Mouse (Mus musculus) right cerebral cortex, postnatal 25 days (tissue): Measurements from ENCODE around the gene Ankrd6.

Source experiments
- DNase-seq: peaks from one replicate; pipeline ENCODE4 v3.0.0; 2022

Gene Ankrd6

DNA sequence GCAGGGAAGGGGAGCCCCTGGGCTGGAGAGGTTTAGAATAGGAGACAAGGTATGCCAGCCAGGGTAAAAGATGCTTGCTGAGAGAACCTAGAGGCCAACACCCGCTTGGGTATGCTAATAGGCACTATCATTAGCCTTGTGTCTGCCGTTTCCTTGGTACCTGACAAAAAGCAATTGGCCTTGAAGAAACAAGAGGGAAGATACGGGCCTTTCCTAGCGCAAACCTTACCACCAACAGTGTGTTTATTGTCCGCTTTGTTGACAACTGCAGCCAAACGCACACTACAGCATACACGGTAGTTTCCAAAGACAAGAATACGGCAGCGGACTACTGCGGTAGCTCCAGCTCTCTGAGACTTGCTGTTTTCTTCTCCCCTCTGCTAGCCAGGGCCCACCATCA lies 59.3 kb downstream of the Ankrd6 start:
- no peak for DNase-seq

DNA sequence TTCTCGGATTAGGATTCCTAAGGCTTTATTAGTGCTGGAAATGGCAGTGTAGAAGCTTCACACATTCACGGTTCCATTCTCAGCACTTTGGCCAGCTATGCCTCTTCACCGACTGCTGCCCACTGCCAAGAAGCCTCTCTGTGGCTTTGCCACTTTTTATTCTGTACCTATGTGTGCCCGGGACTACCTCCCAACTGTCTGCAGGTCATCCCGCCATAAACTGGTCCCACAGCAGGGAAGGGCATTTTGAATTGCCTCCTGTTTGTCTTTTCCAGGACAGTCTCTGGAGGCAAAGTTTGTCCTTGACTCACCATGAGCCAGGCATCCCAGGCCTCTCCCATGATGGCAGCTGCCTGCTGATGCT lies 59.9 kb downstream of the Ankrd6 start:
- no peak for DNase-seq

DNA sequence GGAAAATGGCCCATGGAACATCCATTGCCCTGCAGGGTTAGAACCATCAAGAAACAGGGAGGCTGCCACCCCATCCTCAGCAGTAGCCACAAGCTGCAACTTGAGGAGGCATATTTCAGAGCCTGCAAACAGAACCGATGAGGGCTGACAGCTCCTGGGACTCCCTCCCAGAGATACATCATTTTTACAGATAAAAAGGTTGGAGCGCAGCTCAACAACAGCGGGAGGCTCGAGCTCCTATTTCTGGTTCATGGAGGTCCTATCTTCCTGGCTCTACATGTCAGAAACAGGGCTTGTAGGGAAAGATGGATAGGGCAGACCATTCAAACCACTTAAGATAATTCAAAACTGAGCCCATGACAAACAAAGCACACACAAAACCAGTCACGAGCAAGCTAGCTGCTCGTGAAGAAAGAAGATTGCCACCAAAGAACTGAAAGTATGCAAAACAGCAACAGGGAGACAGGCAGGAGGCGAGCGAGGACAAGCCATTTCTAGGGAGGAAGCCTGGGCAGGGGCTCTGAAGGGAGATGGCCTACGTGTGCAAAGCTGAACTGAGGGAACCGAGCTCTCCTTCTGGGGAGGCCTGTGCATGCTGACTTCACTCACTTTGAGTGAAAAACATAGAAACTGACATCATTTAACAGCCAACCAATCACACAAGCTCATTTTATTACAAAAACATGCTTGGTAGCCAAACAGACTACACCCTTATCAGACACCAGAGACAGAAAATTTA lies 60.5 kb downstream of the Ankrd6 start:
- no peak for DNase-seq

DNA sequence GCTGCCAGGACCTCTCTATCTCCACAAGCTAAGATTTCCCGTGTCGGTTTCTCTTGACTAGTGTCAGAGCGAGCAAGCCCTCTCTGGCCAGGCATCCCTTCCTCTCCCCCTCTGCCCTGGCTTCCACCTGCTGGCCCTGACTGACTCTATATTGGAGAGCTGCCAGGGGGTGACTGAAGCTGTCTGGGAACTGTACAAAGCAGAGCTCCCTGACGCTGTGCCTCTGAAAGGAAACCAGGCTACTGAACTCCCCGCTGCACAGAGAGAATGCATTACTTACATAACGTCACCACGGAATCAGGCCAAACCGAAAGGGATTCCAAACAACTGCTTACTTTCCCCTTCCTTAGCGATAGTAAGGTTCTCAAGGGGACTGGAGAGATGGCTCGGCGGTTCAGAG lies 61.4 kb downstream of the Ankrd6 start:
- no peak for DNase-seq

DNA sequence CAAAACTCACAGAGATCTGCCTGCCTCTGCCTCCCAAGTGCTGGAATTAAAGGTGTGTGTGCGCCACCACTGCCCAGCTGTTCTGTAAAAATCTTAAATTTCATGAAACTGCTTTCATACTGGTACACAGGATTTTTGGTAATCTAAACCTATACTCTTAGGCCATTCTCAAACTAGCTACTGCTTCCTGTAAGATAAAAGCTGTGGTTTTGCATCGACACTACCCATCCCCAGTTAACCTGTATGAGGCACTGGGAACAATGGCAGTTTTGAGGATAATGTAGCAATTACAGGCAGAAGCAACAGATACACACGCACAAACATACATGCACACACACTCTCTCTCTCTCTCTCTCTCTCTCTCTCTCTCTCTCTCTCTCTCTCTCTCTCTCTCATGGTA lies 64.2 kb downstream of the Ankrd6 start:
- no peak for DNase-seq

DNA sequence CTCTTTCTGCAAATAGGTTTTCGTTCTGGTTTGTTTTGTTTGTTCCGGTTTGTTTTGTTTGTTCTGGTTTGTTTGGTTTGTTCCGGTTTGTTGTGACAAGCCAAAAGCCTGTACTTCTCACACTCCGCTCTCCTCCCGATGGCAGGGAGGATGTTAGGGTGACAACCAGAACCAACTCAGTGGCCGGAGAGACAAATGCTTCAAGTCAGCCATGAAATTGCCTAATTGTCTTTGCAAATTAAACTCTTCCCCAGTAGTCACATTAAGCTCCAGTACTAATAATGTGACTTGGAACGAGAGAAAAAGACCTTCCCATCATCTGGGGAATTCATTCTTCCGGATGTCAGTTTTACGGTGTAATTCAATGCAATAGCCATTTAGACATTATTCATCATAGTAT lies 66.0 kb downstream of the Ankrd6 start:
- no peak for DNase-seq

DNA sequence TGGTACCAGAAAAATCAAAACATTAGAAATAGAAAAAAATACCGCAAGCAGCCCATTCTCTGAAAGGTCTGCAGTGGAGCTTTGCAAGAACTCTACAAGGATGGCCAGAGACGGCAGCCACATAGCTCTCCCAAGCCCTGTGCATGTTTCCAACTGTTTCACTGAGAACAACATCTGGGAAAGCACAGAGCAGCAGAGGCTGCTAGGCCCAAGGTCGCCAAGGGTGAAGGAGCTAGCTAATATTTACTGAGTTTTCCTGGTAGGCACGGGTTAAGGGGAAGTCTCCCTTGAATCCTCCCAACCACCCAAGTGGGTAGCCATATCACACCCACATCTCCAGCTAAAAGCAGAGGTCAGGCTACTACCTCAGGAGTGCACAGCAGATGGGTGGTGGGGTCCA lies 69.6 kb downstream of the Ankrd6 start:
- no peak for DNase-seq

DNA sequence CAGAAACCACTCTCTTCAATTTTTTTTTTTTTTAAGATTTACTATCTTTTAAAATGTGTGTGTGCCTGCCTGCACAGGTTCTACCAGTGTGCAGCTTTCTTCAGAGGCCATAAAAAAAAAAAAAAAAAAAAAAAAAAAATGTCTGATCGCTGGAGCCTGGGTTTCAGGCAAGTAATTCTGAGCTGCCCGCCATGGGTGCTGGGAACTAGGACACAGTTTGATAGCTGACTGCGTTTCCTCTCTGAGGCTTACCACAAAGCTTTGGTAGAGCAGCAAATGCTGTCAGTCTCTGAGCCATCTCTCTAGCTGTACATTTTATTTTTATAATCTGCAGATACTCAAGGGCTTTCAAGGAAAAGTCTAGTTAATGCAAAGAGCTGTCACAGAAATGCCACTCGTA lies 76.0 kb downstream of the Ankrd6 start:
- DNase-seq = no peak

DNA sequence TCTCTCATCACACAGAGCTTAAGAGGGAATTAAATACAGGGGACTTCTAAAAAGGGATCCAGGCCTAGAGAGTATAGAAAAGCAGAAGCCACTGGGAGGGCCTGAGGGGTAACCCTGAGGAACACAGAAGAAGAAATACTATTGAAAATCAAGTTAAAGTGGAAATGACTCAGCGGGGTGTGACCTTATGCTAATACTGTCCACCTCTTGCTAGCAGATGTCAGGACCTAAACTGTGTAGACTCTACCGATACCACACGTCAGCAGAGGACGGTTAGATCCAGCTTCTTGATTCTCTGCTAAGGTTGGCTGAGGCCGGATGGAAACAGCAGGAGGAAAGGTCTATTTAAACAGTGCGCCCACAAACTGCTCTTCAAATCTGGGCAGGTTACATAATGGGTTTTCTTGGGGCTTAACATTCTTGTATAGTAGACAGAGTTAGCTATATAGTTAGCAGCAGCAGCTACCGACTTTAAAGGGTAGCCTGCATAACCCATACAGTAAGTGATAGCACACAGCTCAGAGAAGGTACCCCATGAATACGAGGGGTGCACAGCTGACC lies 78.4 kb downstream of the Ankrd6 start:
- no peak for DNase-seq

DNA sequence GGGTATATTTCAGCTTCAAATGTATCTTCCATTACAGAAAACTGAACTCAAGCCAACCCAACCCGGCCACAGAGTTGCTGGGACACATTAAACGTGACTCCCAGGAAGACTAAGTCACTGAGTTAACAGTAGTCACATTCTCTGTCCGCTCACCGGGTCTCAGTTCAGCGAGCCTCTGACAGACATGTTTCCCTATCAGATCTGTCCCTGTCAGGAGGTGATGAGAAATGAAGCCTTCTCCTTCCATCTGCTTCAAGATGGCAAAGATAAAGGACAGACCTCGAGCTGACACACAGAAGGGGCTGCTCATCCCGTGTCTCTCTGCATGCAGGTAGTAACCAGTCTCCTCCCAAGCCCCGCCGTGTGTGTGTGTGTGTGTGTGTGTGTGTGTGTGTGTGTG lies 81.3 kb downstream of the Ankrd6 start:
- no peak for DNase-seq

DNA sequence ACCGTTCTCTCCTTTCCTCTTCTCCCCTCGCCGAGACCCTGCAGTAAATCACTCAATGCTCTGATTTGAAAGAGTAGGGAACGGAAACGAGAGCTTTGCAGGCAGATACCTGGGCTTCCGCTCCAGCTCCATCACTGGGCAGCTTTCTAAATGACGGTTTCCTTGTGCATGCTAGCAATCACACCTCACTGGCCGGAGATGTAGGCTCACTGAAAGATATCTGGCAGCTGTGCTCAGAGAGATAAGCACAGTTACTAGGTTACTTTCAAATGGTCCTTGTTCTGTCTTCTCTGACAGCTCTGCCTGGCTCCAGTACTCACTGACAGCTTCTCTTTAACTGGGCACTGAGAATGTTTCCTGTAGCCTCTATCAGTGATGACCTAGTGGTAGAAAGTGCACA lies 81.8 kb downstream of the Ankrd6 start:
- no peak for DNase-seq

DNA sequence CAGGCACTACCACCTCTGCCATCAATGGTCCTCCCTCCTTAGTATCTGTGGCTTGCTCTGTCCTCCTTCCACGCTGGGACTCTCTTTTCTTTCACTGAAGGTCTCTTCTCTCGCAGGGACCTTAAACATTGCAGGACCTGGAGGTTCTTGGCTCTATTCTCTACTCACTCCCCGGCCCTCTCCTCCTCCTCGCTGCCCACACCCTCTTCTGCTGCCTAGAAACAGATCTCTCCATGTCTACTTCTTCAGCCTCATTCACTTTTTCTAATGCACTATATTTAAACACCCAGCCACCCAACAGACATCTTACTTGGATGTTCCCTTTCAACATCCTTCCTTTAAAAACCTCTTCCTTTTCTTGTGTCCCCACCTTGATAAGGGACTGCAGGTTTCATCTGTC lies 82.2 kb downstream of the Ankrd6 start:
- DNase-seq = no peak

DNA sequence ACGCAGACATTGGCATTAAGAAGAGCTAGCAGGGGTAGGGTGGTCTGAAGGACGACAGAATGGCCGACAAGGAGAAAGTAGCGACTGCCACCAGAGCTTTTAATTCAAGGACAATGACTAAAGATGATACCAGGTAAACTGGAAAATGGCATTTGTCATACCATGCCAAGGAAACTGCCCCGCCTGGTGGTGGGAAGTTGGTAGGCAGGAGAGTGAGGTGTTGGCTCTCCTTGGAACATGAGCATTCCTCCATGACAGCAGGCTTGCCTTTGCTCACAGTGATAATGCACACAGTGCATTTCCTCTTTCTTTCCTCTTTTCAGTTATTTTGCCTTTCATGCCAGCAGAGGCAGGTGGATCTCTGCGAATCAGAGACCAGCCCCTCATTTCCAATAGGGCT lies 83.2 kb downstream of the Ankrd6 start:
- no peak for DNase-seq

DNA sequence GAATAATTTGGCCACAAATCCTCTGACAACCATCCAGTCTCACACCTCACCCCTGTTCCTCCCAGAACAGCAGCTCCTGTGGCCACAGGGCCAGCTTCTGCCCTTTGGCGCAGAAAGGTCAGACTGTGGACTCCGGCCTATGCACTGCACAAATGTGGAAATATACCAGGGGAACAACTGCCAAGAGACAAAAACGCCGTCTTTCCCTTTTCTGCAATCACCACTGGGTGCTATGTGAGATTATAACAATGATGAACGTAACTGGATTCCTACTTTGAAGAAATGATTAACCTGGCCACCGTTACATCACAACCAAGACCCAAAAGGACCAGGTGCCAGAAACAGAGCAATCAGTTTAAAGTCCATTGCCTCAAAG lies 85.8 kb downstream of the Ankrd6 start:
- DNase-seq = no peak

DNA sequence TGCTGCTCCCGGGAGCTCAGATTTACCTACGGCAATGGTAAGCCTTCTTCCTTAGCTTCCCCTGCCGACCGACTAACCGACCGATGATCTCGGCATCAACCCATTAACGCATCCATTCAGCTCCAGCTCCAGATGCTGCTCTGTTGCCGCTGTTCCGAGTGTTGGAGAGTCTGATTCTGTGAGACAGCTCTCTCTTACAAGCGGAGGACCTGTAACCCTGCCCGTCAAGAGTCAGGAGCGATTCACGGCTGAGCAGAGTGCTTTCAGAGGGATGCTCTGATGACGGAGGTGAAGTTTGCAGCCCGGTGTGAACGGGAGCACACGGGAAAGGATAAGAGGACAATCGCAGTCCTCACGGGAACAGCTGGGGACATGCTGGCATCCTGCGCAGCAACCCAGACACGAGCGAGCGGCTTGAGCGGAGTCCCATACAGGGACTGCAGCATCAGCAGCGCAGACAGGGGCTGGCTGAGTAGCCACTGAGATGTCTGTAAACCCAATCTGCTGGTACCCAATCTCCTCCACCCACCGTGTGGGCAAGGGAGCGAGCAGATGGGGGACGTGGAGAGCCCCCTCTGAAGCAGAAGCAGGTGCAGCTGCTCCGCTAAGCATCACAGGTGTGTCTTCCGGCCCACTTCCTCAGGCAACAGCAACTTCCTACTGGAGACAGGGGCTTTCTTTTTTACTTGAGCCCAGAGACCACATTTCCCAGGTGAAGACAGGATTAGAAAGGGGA lies 86.3 kb downstream of the Ankrd6 start:
- peak; percentile 26 for DNase-seq

DNA sequence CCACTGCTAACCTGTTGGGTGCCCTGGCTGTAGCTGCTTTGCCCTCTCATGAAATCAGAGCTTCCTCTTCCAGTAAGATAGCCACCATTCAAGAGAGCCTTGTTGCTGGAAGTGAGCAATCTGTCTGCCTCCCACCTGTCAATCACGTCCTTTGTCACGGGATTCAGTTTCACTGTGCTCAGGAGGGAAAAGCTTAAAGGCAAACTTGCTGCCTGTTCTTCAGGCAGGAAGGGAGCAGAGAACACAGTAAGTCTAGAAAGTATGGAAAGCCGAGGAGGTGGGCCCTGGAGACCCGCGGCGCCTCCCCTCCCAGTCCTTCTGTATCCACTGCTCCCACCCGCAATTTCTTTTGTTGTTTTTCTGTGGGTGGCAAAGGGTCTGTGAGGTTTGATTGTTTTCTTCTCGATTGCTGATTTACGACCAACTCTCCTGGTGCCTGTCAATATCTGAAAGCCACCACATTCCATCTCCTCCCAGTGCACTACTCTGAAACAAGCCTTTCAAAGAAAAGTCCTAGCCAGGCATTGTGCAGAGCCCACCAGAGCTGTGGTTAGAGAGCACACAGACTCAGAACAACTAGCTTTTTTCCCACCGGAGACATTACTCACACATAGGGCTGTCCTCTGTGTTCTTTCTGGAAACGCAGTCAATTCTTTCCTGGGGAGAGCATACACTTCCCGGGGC lies 87.1 kb downstream of the Ankrd6 start:
- DNase-seq = no peak

DNA sequence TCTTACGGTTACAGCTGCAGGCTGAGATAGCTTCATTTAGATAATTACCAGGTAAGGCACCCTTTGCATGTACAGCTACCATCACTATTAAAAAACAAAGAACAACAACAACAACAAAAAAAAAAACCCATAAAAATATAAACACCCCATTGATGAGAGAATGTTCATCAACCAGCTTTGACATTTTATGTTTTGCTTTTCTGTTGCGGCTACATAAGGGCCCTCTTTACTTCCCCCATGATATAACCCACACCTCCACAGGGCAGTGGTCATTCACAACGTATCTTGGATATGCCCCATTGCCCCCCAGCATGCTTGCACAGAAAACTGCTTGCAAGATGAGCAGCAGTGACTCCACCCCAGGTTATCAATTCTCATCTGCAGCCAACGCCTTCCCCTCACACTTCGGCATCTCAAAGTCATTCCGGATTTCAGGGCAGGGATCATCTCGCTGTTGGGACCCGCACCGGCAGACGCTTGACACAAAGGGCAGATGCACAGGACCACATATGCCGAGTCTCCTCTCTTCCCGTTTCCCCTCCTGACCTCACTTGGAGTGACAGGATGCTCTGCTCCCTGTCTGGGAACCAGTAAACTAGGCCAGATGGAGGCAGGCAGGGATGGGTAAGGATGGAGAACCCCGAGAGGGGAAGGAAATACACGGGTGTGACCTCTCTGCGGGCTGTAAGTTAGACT lies 87.7 kb downstream of the Ankrd6 start:
- DNase-seq = no peak

DNA sequence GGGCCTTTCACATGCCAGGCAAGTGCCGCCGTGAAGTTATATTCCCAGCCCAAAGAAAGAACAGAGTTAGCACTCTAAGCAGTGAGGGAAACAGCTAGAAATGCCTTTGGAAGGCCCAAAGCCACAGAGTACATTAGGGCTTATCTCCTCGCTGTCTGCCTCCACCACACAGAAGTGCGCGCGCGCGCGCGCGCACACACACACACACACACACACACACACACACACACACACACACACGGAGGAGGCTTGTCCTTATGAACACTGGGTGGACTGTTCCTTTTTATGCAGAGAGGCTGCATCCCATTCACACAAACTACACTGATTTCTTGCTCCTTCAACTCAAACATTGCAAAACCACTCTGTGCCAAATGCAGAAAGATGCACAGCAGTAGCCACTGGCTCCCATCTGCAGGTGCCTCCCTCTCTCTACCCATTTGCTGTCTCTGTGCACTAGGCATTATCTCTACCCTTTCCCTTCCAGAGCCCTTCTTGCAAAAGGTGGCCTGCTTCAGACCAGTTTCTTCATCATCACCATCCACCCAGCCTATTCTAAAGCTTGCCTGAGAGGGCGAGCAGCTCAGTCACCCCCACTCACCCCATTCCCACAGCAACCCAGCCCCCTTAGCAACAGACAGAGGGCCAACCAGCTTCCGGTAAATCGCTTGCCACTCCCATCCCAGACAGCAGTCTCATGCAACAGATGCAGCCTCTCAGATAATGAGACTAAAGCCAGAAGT lies 88.5 kb downstream of the Ankrd6 start:
- DNase-seq = peak; percentile 41

DNA sequence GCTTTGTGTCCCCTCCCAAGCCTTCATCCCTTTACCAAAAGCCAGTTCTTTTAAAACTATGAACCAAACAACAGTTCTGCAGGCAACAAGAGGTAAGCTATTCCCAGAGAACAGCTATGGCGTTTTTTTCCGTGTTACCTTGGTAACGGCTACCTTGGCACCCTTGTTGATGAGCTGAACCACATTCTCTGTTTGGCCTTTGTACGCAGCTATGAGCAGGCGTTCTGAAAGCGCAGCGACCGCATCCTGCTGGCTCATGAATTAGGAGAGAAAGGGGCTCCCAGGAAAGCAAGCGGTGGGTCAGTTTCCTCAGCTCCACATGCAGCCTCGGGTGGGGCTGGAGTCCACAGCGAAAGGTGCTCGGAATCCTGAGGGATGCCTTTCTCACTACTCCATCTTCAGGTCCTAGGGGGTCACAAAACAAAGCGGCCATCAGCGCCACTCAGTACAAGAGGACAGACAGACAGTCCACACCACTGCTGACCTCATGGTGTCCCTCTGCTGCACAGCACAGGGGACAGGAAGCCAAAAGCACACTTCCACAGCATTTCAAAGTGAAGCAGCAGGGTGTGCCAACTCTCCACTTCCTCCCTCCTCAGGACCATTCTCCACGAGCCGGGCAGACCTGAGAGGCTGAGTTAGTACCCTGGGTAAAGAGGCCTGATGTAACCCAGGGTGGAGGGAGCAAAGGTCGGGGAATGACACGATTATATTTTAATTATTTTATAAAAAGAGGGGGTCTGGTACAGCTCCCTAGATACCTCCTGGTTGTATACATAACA lies 90.3 kb downstream of the Ankrd6 start:
- DNase-seq = peak; percentile 48

DNA sequence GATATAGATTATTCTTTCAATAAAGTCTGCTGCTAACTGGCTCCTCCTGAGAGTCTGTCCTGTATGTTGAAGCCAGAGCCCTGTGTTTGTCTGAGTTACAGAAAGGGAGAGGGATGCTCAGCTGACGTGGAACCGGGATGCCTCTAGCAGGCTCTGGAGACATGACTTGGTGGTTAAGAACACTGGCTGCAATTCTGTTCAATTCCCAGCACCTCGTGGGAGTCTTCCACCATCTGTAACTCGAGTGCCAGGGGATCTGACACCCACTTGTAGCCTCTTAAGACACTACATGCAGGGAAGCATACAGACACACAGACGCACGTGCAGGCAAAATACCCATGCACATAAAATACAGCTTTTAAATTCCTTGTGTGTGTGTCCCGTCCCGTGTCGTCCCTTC lies 95.1 kb downstream of the Ankrd6 start:
- DNase-seq = no peak

DNA sequence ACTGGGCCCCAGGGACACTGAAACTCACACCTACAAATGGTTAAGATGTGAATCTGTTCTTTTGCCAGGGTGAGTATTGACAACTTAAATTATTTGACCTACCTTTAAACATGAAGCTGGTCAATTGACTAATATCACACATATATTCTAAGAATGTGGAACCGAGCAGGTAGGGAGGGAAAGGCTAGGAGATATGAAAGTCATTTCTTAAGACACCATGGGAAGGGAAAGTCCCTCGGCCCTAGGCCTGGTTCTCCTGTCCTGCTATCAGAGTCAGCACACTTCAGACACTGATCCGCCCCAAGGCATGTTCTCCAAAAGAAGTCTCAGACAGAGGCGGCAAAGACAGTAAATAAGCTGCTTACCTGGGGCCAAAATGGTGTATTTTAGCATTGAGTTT lies 95.7 kb downstream of the Ankrd6 start:
- DNase-seq = no peak
